Mouse (Mus musculus): Measurements from ENCODE around the gene Serpina3m. TPM values are rescaled to one million over a fixed set of nuclear protein-coding genes. Genes with fewer than 3 reads are reported as not detected.
"Not testable (repeated sequence)": the region's sequence is repeated elsewhere in the genome, so short reads cannot be mapped to it uniquely, and the experiment has no call there.

The Serpina3m gene
- total RNA-seq, 2 experiments from 2014 or later, result not detected

GRCm38 (mm10) chr12:104347091-104347490 is 8.8 kb downstream of the Serpina3m start:
- intact Hi-C loops (cut with DNase I), result no loop called here
- no peak for TF ChIP-seq CTCF (IDR thresholded peaks at IDR 0.05)
- H3K4me3 ChIP-seq, result no peak overlapping the region
- H3K27ac ChIP-seq, result no peak overlapping the region
- no peak for DNase-seq (ENCODE audit: extremely low spot score in 1 of 2, low spot score in 2 of 2)

- TF ChIP-seq CTCF (IDR thresholded peaks at IDR 0.05), result peak; percentile 65
- H3K4me3 ChIP-seq, H3K27ac ChIP-seq: not testable (repeated sequence)
- intact Hi-C loops (cut with DNase I), result loop anchor here (2.0 kb wide), 1 partner anchor 67 kb away; no protein-coding TSS in a partner anchor
- DNase-seq (ENCODE audit: extremely low spot score in 1 of 2, low spot score in 2 of 2), result peak; percentile 25 to 50
These were observed 13.5 kb downstream of the Serpina3m start for GRCm38 (mm10) chr12:104351812-104352211.

- no peak overlapping the region for H3K27ac ChIP-seq
- TF ChIP-seq CTCF (IDR thresholded peaks at IDR 0.05), result no peak
- intact Hi-C loops (cut with DNase I), result no loop called here
- no peak overlapping the region for H3K4me3 ChIP-seq
- DNase-seq (ENCODE audit: extremely low spot score in 1 of 2, low spot score in 2 of 2), result no peak
These were observed 17.7 kb downstream of the Serpina3m start for GRCm38 (mm10) chr12:104356006-104356405.

GRCm38 (mm10) chr12:104369986-104370385 is 31.7 kb downstream of the Serpina3m start:
- H3K27ac ChIP-seq, result no peak overlapping the region
- DNase-seq (ENCODE audit: extremely low spot score in 1 of 2, low spot score in 2 of 2), result no peak
- intact Hi-C loops (cut with DNase I), result no loop called here
- no peak for TF ChIP-seq CTCF (IDR thresholded peaks at IDR 0.05)
- H3K4me3 ChIP-seq, result no peak overlapping the region

- intact Hi-C loops (cut with DNase I); H3K4me3 ChIP-seq; DNase-seq (ENCODE audit: extremely low spot score in 1 of 2, low spot score in 2 of 2): not testable (repeated sequence)
These were observed 38.9 kb downstream of the Serpina3m start for GRCm38 (mm10) chr12:104377179-104377578.

GRCm38 (mm10) chr12:104378351-104378750 is 40.1 kb downstream of the Serpina3m start:
- DNase-seq (ENCODE audit: extremely low spot score in 1 of 2, low spot score in 2 of 2); intact Hi-C loops (cut with DNase I); H3K27ac ChIP-seq; H3K4me3 ChIP-seq: not testable (repeated sequence)

More at GRCm38 (mm10) chr12:104377179-104377578, 38.9 kb downstream of the Serpina3m start:
- H3K27ac ChIP-seq, result not testable (repeated sequence)

GRCm38 (mm10) chr12:104378815-104379214 is 40.5 kb downstream of the Serpina3m start:
- H3K4me3 ChIP-seq; intact Hi-C loops (cut with DNase I); H3K27ac ChIP-seq; DNase-seq (ENCODE audit: extremely low spot score in 1 of 2, low spot score in 2 of 2): not testable (repeated sequence)

- Histone ChIP-seq H3K4me3 (no peak overlapping the region), H3K27ac (no peak overlapping the region)
- TF ChIP-seq CTCF (IDR thresholded peaks at IDR 0.05), result no peak
- intact Hi-C loops (cut with DNase I), result no loop called here
- DNase-seq (ENCODE audit: extremely low spot score in 1 of 2, low spot score in 2 of 2), result no peak
These were observed 41.6 kb downstream of the Serpina3m start for GRCm38 (mm10) chr12:104379856-104380255.

GRCm38 (mm10) chr12:104381071-104381604 is 42.9 kb downstream of the Serpina3m start:
- DNase-seq (ENCODE audit: extremely low spot score in 1 of 2, low spot score in 2 of 2); H3K4me3 ChIP-seq; intact Hi-C loops (cut with DNase I); H3K27ac ChIP-seq: not testable (repeated sequence)

GRCm38 (mm10) chr12:104385987-104386386 is 47.7 kb downstream of the Serpina3m start:
- H3K4me3 ChIP-seq; DNase-seq (ENCODE audit: extremely low spot score in 1 of 2, low spot score in 2 of 2); H3K27ac ChIP-seq; intact Hi-C loops (cut with DNase I): not testable (repeated sequence)

- H3K27ac ChIP-seq; intact Hi-C loops (cut with DNase I); DNase-seq (ENCODE audit: extremely low spot score in 1 of 2, low spot score in 2 of 2); H3K4me3 ChIP-seq: not testable (repeated sequence)
These were observed 48.6 kb downstream of the Serpina3m start for GRCm38 (mm10) chr12:104386878-104387277.

GRCm38 (mm10) chr12:104388477-104388876 is 50.2 kb downstream of the Serpina3m start:
- intact Hi-C loops (cut with DNase I), result no loop called here
- no peak for DNase-seq (ENCODE audit: extremely low spot score in 1 of 2, low spot score in 2 of 2)
- no peak for TF ChIP-seq CTCF (IDR thresholded peaks at IDR 0.05)
- Histone ChIP-seq H3K4me3 (no peak overlapping the region), H3K27ac (no peak overlapping the region)

GRCm38 (mm10) chr12:104391057-104391456 is 52.8 kb downstream of the Serpina3m start:
- H3K4me3 ChIP-seq; H3K27ac ChIP-seq; intact Hi-C loops (cut with DNase I); DNase-seq (ENCODE audit: extremely low spot score in 1 of 2, low spot score in 2 of 2): not testable (repeated sequence)

All from left cerebral cortex, adult 2 months (tissue).